Mouse (Mus musculus): ENCODE measurements around the gene Dtd2. TPM values are rescaled to one million over a fixed set of nuclear protein-coding genes. Genes with fewer than 3 reads are reported as not detected.

Gene Dtd2
- polyA plus RNA-seq, 1 experiment from 2014 or later = 16.0 TPM

GRCm38 (mm10) chr12:51976531-51976930, 29.8 kb downstream of the Dtd2 start:
- 85% methylated on average over 9 of the region's 9 CpGs for WGBS
- no peak overlapping the region for H3K9ac ChIP-seq
- no peak overlapping the region for H3K27ac ChIP-seq (replicated peaks)

GRCm38 (mm10) chr12:51974381-51974780, 31.9 kb downstream of the Dtd2 start:
- Histone ChIP-seq H3K36me3 (no peaks in the 10 kb centered on the region), H3K9me3 (no peaks in the 10 kb centered on the region)
- no peak for ATAC-seq (ENCODE audit: low read depth)

More at GRCm38 (mm10) chr12:51976531-51976930, 29.8 kb downstream of the Dtd2 start:
- no peaks in the 10 kb centered on the region for H3K27me3 ChIP-seq
- H3K4me3 ChIP-seq = no peak overlapping the region
- no peak overlapping the region for H3K4me2 ChIP-seq
- H3K36me3 ChIP-seq = no peaks in the 10 kb centered on the region
- peaks cover 3% of the 10 kb centered on the region; the same call in 1 of the 2 replicates for H3K4me1 ChIP-seq (replicated peaks)
- no peaks in the 10 kb centered on the region for H3K9me3 ChIP-seq
- ATAC-seq (ENCODE audit: low read depth) = no peak

GRCm38 (mm10) chr12:51972269-51973065, 33.8 kb downstream of the Dtd2 start:
- Histone ChIP-seq H3K4me3 (no peak overlapping the region), H3K36me3 (no peaks in the 10 kb centered on the region), H3K9ac (no peak overlapping the region), H3K4me1 (replicated peaks) (peaks cover 19% of the 10 kb centered on the region), H3K9me3 (no peaks in the 10 kb centered on the region), H3K4me2 (no peak overlapping the region), H3K27me3 (no peaks in the 10 kb centered on the region), H3K27ac (replicated peaks) (no peak overlapping the region)
- no peak for ATAC-seq (ENCODE audit: low read depth)
- 96% methylated on average over 5 of the region's 5 CpGs for WGBS

More at GRCm38 (mm10) chr12:51974381-51974780, 31.9 kb downstream of the Dtd2 start:
- no peak overlapping the region for H3K4me3 ChIP-seq
- H3K9ac ChIP-seq = no peak overlapping the region
- WGBS = 92% methylated on average over 1 of the region's 1 CpGs
- H3K27me3 ChIP-seq = no peaks in the 10 kb centered on the region
- H3K4me2 ChIP-seq = no peak overlapping the region
- peaks cover 17% of the 10 kb centered on the region for H3K4me1 ChIP-seq (replicated peaks)
- H3K27ac ChIP-seq (replicated peaks) = no peak overlapping the region

GRCm38 (mm10) chr12:51971070-51971664, 35.1 kb downstream of the Dtd2 start, which contains the start of gene Heatr5a:
TSS of gene Heatr5a (minus strand) at chr12:51971321.
- Histone ChIP-seq H3K4me3 (peak within 1 kb of the TSS; percentile 96), H3K27me3 (no peaks in the 10 kb centered on the region), H3K9me3 (no peaks in the 10 kb centered on the region), H3K27ac (replicated peaks) (peak within 1 kb of the TSS; percentile 85), H3K9ac (peak within 1 kb of the TSS; percentile 85), H3K36me3 (no peaks in the 10 kb centered on the region), H3K4me1 (replicated peaks) (peaks cover 19% of the 10 kb centered on the region), H3K4me2 (peak within 1 kb of the TSS; percentile 72)
- peak; percentile 97 for ATAC-seq (ENCODE audit: low read depth)
- under 1% methylated on average over 53 of the region's 53 CpGs for WGBS

- peak overlapping the region; percentile 85 for H3K27ac ChIP-seq (replicated peaks)
- peaks cover 19% of the 10 kb centered on the region for H3K4me1 ChIP-seq (replicated peaks)
- no peaks in the 10 kb centered on the region for H3K36me3 ChIP-seq
- H3K4me2 ChIP-seq = peak overlapping the region; percentile 72
- peak overlapping the region; percentile 96 for H3K4me3 ChIP-seq
- no peaks in the 10 kb centered on the region for H3K9me3 ChIP-seq
- H3K27me3 ChIP-seq = no peaks in the 10 kb centered on the region
- peak overlapping the region; percentile 85 for H3K9ac ChIP-seq
- no peak; the same call in 1 of the 2 replicates for ATAC-seq (ENCODE audit: low read depth)
- WGBS = 2% methylated on average over 35 of the region's 35 CpGs
Measured at GRCm38 (mm10) chr12:51970352-51971069, 35.8 kb downstream of the Dtd2 start.

- H3K9ac ChIP-seq = peak overlapping the region; percentile 85; the same call in 1 of the 2 replicates
- no peaks in the 10 kb centered on the region for H3K27me3 ChIP-seq
- H3K27ac ChIP-seq (replicated peaks) = no peak overlapping the region
- H3K36me3 ChIP-seq = no peaks in the 10 kb centered on the region
- peak overlapping the region; percentile 72 for H3K4me2 ChIP-seq
- ATAC-seq (ENCODE audit: low read depth) = no peak
- WGBS = 26% methylated on average over 7 of the region's 7 CpGs
- H3K4me1 ChIP-seq (replicated peaks) = peaks cover 19% of the 10 kb centered on the region
- H3K9me3 ChIP-seq = no peaks in the 10 kb centered on the region
- H3K4me3 ChIP-seq = peak overlapping the region; percentile 96
Measured at GRCm38 (mm10) chr12:51969876-51970275, 36.4 kb downstream of the Dtd2 start.

- Histone ChIP-seq H3K27me3 (no peaks in the 10 kb centered on the region), H3K36me3 (no peaks in the 10 kb centered on the region), H3K4me3 (no peak overlapping the region), H3K9me3 (no peaks in the 10 kb centered on the region), H3K4me2 (no peak overlapping the region), H3K9ac (no peak overlapping the region), H3K27ac (replicated peaks) (no peak overlapping the region), H3K4me1 (replicated peaks) (peaks cover 19% of the 10 kb centered on the region)
- no peak for ATAC-seq (ENCODE audit: low read depth)
- WGBS = 81% methylated on average over 2 of the region's 2 CpGs
Measured at GRCm38 (mm10) chr12:51969092-51969491, 37.2 kb downstream of the Dtd2 start.

GRCm38 (mm10) chr12:51967915-51968595, 38.2 kb downstream of the Dtd2 start:
- no peak overlapping the region for H3K4me2 ChIP-seq
- peaks cover 19% of the 10 kb centered on the region for H3K4me1 ChIP-seq (replicated peaks)
- H3K27me3 ChIP-seq = no peaks in the 10 kb centered on the region
- no peak overlapping the region for H3K4me3 ChIP-seq
- H3K27ac ChIP-seq (replicated peaks) = no peak overlapping the region
- 81% methylated on average over 9 of the region's 9 CpGs for WGBS
- ATAC-seq (ENCODE audit: low read depth) = no peak
- no peaks in the 10 kb centered on the region for H3K36me3 ChIP-seq
- H3K9ac ChIP-seq = no peak overlapping the region
- H3K9me3 ChIP-seq = no peaks in the 10 kb centered on the region

GRCm38 (mm10) chr12:51957626-51958025, 48.7 kb downstream of the Dtd2 start:
- H3K4me1 ChIP-seq (replicated peaks) = no peaks in the 10 kb centered on the region

GRCm38 (mm10) chr12:51952309-51952708, 54.0 kb downstream of the Dtd2 start:
- Histone ChIP-seq H3K4me1 (replicated peaks) (no peaks in the 10 kb centered on the region), H3K9ac (no peak overlapping the region), H3K36me3 (peaks cover 53% of the 10 kb centered on the region), H3K9me3 (no peaks in the 10 kb centered on the region), H3K27me3 (no peaks in the 10 kb centered on the region), H3K4me2 (no peak overlapping the region), H3K4me3 (no peak overlapping the region), H3K27ac (replicated peaks) (no peak overlapping the region)
- no peak for ATAC-seq (ENCODE audit: low read depth)
- 86% methylated on average over 10 of the region's 10 CpGs for WGBS

More at GRCm38 (mm10) chr12:51957626-51958025, 48.7 kb downstream of the Dtd2 start:
- ATAC-seq (ENCODE audit: low read depth) = no peak
- H3K36me3 ChIP-seq = peaks cover 12% of the 10 kb centered on the region; the same call in 1 of the 2 replicates
- H3K27me3 ChIP-seq = no peaks in the 10 kb centered on the region
- H3K9ac ChIP-seq = no peak overlapping the region
- WGBS = 93% methylated on average over 6 of the region's 6 CpGs
- H3K4me2 ChIP-seq = no peak overlapping the region
- H3K27ac ChIP-seq (replicated peaks) = no peak overlapping the region
- no peaks in the 10 kb centered on the region for H3K9me3 ChIP-seq
- no peak overlapping the region for H3K4me3 ChIP-seq

GRCm38 (mm10) chr12:51947498-51947945, 58.8 kb downstream of the Dtd2 start:
- H3K4me2 ChIP-seq = no peak overlapping the region
- ATAC-seq (ENCODE audit: low read depth) = no peak
- peaks cover 53% of the 10 kb centered on the region for H3K36me3 ChIP-seq
- no peaks in the 10 kb centered on the region for H3K4me1 ChIP-seq (replicated peaks)
- 86% methylated on average over 10 of the region's 10 CpGs for WGBS
- no peaks in the 10 kb centered on the region for H3K9me3 ChIP-seq
- H3K4me3 ChIP-seq = no peak overlapping the region
- H3K27me3 ChIP-seq = no peaks in the 10 kb centered on the region
- no peak overlapping the region for H3K9ac ChIP-seq
- no peak overlapping the region for H3K27ac ChIP-seq (replicated peaks)

Data from neural tube, embryonic 13.5 days (tissue).